Mouse (Mus musculus) gastrocnemius, adult 18-20 months (tissue): ENCODE results near the gene Gtf2h4. TPM values are rescaled to one million over a fixed set of nuclear protein-coding genes. Genes with fewer than 3 reads are reported as not detected.
A peak's percentile ranks its signal among the peaks of the same experiment; 100 is the strongest.

Experiments
- DNase-seq: peaks from one replicate; pipeline ENCODE4 v3.0.0; 2021; ENCODE audit warnings: low spot score
- total RNA-seq, 2 experiments: library from RNA; stranded (reverse); gene quantifications; 2 replicates each; pipeline ENCODE4 v1.2.3; 2021

The Gtf2h4 gene
- total RNA-seq, 2 experiments from 2014 or later: 17.7 to 18.9 TPM

DNA sequence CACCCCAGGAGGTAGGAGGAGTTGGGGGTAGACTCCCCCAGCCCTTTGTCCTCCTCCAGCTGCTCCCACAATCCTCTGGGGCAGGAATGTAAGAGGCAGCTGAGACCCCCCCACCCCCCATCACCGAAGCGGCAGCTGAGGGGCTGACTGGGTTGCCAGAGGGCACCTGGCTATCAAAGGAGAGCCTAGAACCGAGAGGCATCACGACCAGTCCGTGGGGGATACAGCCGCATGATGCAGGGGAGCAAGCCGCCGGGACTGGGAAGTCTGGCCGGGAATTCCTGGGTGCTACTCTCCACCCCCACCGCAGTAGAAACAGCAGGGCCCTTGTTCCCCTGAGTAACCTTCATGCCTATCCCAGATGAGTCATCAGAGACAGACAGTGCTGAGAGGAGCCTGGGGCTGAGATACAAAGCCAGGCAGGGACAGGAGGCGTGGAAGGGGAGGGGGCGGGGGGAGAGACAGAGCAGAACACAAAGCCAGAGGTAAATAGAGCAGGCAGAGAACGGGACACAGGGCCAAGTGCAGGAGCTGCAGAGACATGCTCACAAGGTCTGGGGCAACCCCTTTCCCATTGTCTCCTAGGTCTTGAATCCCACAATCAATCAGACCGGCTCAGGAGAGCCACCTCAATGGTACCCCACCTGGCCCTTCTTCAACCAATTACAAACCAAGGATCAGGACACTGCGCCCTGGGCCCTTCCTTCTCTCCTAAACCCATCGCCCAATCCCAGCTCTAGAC is 24.4 kb upstream of the Gtf2h4 start:
- no peak for DNase-seq

DNA sequence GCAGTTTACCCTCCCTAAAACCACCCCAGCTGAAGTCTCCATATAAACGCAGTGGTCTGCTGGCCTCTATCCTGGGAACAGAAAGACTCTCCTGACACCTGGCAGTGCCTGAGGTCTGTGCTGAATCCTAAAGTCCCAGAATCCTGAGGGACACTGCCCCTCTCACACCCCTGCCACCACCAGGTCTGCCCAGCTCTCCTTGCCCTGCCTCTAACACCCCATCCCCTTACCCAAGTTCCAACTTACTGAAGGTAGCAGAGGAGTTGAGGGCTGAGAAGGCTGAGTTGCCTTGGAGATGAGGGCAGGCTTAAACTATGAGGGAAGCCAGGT is 23.9 kb upstream of the Gtf2h4 start:
- no peak for DNase-seq

DNA sequence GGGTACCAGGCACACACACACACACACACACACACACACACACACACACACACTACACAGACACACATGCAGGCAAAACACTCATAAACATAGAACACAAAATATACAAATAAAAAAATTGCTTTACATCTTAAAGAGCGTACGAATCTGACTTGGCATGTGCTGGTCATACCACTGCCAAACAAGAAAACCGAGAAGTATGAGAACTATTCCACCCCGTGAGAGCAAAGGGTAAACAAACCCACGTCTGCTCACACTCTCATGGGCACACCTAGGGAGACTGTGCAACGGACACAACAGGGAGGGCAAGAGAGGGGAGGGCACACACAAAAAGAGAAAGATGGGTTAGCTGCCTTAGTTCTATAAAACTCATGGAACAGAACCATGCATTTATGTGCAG is 23.2 kb upstream of the Gtf2h4 start:
- no peak for DNase-seq

DNA sequence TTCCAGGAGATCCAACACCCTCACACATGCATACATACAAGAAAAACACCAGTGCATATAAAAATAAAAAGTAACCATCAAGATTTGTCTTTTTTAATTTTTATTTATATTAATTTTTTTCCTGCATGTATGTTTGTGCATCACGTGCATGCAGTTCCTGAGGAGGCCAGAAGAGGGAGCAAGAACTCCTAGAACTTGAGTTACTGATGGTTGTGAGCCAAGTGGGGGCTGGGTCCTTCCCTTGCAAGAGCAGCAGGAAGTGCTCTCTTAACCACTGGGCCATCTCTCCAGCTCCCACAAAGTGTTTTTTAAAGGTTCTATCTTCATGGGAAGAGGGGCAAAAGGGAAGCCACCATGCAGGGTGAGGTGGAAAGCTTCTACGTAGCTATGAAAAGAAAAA is 21.8 kb upstream of the Gtf2h4 start:
- no peak for DNase-seq

DNA sequence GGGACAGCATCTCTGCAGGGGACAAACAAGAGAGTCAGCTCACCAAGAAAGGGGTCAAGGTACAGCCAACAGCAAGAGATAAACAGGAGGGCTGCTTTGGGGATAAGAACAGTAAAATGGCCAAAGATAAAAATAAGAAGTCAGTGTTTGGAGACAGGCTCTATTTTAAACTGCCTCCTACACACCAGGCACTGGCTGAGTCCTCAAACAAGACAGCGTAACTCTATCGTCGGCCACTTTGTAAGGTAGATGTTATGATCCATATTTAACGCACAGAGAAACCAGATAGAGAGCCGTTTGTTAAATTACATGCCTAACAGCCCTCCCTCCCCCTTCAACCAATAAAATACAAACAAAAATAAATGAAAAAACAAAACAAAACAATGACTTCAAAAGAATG is 20.4 kb upstream of the Gtf2h4 start:
- no peak for DNase-seq

DNA sequence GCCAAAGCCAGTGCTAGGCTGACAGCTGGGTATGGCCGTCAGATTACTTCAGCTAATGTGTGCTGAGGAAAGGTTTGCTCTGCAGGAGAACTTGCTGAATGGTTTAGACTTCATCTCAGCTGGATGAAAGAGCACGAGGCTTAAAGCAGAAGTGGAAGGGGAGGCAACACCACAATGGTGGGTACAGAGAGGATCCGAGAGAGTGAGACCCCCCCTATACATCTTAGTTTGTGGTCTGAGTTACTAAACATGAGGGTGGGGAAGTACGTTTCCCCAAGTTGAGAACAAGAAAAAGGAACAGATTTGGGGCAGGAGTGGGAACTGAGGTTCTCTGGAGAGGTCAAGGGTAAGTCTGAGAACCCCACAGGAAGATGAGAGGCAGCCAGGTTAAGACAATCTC is 18.8 kb upstream of the Gtf2h4 start:
- no peak for DNase-seq

DNA sequence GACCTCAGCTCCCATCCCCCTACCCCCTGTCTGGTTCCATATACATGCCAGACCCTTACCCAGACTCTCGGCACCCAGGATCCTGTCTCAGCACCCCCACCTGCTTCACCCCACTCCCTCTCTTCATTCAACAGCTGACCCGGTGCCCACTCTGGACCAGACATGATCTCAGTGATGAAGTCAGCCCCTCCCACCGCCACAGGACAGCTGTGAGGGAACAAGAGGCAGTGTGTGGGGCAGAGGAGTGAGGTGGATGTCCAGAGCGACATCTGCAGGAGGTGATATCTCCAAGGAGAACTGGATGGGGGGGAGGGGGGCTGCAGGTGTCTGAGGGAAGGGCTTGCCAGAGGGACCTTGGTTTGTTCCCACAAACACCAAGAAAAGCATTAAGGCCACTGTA is 18.3 kb upstream of the Gtf2h4 start:
- no peak for DNase-seq

DNA sequence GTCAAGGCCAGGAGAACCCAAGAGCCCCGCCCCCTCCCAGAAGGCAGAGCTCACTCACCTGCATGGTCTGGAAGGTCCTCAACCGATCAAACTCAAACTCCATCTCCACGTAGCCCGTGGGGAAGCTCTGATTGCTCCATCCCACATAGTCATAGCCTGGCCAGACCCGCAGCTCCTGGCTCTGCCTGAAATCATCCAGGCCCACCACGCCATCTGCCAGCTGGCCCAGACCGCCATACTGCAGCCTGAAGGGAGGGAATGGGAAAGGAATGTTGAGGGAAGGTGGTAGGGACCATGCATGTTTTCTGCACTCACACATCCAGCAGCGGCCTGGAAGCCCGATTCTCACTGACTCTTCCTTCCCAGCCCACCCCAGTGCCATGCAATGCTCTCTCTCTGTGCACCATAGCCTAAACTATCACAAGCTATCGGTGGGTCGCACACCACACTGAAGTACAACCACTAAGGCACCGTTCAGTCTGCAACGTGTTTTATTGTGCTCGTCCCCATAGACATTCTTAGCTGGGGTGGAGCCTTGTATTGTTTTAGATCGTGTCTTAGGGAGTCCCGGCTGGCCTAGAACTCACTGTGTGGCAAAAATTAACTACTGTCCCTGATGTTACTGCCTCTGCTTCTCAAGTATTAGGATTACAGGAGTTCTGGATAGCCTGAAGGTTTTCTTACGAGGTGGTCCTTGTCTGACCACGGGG is 16.6 kb upstream of the Gtf2h4 start:
- no peak for DNase-seq

DNA sequence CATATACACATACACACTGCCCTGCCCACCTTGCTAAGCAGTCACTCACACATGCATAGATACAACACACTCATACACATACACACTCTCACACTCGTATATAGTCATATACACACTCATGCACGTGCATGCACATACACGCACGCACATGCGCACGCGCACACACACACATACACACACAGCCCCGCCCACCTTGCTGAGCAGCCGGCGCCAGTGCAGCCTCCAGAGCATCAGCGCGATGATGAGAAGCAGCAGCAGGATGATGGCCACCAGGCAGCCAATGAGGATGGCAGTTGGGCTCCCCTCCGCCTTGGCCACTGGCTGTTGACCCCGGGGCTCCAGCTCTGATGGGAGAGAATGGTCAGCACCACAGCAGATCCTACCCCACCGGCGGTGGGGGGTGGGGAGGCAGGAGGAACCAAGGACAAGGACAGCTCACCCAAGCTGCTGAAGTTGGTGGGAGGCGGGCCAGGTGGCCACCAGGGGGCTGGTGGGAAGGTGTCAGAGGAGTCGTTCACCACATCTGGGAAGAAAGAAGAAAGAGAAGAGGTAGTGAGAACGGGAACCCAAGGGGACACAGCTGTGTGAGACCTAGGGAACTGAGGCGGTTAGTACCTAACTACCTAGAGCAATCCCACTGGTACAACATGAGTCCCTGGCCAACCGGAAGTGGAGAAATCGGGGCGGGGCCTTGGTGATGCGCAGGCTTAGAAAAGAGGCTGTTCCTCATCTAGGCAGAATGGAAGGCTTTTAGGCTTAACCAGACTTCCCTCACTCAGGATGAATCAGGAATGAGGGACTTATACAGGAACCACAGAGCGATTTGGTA is 15.0 kb upstream of the Gtf2h4 start:
- no peak for DNase-seq

DNA sequence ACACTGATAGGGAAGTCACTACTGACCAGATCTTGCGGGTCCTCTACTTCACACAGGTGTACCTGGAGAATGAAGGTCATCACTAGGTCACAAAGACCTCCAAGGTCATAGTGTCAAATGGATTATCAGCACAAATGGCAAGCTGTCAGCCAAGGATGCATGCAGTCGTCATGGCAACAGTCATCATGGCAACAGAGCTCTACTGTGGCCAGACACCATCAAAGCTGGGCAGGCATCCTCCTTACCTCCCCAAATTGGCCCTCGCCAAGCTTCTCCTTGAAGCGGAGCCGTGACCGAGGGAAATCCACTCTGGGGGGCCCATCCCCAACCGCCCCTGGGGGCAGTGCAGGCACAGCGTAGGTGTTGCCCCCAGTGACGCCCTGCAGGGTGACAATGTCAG is 11.5 kb upstream of the Gtf2h4 start:
- DNase-seq: no peak

DNA sequence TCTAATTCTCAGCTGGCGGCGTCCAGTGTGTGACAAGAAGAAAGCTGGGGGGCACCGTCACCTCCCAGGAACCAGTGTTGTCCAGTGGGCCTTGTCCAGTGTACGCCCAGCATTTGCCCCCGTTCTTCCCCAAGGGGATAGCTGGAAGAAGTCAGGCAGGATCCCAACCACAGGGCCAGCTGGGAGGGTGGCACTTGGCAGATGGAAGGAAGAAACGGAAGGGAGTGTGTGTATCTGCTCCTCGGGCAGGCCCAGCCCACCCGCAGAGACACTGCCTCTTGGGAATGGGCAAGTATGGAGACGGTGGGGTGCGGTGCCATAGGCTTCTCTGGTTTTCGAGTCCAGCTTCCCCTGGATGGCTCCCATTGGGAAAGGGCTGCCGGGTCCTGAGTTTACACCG is 8.4 kb upstream of the Gtf2h4 start:
- DNase-seq: no peak

DNA sequence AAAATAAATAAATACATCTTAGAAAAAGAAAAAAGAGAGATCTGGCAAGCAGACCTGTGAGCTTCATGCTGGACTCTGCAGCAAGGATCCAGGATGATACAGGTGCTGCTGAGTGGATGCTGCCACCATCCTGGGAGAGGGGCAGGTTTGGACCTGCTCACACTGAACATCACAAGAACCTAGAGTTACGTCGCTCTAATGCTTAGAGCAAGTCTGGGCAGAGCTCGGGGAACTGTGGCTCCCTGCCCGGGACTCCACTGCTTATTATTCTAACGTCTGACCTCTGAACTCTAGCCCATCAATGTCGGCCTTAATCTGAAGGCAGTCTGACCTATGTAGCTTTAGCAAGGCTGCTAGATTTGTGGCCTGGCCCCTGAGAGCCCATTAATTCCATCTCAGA is 7.1 kb upstream of the Gtf2h4 start:
- no peak for DNase-seq

DNA sequence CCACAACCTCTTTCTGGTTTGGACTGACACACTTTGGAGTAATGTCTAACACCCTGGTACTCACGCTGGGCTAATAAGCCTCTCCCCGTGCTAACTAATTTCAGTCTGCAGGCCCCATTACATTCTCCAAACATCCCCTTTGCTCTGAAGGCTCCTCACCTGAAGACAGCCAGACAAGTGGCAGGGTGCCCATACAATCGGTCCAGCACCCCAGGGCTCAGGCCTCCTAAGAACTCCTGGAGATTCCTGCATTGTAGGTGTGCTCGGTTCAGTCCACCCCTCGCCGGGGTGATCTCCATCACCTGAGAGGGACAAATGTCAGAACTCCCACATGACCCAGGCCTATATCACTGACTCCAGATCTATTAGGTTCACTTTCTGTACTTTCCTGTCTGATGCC is 1.0 kb downstream of the Gtf2h4 start:
- no peak for DNase-seq

DNA sequence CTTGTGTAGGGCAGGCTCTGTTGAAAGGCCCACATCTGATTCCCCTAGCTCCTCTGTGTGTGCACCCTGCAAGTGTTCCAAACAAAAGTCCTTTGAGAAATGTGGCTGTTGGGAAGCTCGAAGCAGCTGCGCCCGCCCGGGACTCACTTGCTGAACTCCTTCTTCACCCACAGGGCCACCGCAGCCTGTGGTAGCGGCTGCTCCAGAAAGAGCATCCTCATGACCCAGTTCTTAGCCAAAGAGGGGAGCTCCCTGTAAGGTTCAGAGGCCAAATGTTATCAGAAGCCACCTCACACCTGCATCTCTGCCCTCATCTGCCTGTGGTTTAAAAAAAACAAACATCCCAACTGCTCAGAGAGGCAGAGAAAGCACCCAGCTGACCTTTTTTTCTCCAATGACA is 1.7 kb downstream of the Gtf2h4 start:
- DNase-seq: no peak

DNA sequence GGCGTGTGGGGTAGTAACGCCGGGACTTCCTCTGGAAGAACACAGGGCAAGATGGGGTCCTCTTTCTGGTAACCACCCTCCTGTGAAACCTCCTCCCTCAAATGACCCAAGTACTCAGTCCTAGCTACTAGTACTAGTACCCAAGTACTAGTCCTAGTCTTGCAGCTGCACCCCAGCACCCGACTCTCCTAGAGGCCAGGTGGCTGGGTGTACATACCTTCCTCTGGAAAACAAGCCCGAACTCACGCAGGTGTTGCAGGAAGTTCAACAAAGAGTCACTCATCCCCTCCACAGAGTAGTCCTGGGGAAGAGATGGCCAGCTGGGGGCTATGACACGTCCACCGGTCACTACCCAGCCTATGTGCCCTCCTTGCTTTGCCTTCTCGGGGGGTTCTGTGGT is 3.8 kb downstream of the Gtf2h4 start:
- no peak for DNase-seq

DNA sequence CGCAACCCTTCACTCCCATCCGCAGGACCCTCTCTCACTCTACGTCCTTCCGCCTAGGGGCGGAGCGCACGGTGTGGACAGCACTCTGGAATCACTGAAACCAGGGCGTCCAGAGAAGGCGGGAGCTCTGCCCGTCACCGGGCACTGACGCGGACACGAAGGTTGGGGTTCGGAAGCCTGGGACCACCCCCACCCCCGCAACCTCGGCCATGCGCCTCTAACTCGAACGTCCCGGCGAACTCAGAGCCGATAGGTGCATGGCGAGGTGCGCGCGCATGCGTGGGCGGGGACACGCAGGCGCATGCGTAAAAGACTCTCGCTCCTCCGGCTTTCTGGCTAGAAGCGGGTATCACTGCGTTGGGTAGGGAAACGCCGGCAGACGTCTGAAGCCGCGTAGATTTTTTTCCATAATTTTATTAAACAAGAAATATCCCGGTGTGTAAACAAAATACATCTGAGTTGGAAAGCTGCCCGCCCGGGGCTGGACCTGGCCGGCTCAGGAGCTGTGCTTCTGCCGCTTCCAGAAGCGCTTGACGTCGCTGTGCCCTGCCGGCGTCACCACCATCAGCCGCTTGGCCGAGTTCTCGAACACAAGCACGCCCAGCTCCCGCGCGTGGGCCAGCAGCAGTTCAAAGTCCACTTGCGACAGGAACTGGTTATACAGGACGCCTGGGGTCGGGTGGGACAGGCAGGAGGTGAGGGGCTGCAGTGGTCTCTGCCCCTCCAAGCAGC is 6.0 kb downstream of the Gtf2h4 start, which contains the start of gene Vars2:
Gene Vars2 (minus strand): TSS at position 259 of the 732 bp plus-strand sequence.
- DNase-seq: peak; percentile 95

DNA sequence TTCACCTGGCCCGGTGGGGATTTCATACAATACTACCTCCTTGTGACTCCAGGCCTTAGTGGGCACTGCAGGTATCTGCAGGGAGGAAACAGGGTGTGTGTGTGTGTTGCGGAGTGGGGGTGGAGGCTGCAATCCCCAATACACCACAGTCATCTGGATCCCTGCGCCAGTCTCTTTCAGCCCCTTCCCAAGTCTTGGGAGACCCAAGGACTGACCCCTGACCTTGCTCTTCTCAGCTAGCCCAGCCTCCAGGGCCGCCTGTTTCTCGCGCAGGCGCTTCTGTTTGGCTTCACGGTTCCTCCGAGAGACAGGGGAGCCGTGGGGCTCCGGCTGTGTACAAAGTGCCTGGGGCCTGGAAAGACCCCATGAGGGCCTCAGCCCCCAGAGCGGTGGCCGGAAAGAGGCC is 6.7 kb downstream of the Gtf2h4 start:
- no peak for DNase-seq

DNA sequence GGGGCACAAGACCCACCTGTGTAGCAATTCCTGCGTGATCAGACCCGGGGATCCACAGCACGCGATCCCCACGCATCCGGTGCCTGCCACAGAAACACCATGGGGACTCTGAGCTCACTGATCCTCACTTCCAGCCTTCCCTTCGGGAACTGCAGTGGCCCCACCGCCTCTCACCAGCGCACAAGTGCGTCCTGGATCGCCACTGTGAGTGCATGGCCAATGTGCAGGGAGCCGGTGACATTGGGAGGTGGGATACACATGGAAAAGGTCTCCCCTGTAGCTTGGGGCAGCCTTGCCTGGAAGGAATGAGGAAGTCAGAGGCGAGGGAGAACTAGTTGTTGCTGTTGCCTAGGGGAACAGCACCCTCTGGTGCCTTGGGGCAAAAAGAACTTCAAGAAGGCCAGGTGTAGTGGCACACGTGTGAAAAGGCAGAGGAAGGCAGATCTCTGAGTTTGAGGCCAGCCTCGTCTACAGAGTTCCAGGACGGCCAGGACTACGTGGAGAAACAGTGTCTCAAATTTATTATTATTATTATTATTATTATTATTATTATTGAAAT is 7.5 kb downstream of the Gtf2h4 start:
- no peak for DNase-seq

DNA sequence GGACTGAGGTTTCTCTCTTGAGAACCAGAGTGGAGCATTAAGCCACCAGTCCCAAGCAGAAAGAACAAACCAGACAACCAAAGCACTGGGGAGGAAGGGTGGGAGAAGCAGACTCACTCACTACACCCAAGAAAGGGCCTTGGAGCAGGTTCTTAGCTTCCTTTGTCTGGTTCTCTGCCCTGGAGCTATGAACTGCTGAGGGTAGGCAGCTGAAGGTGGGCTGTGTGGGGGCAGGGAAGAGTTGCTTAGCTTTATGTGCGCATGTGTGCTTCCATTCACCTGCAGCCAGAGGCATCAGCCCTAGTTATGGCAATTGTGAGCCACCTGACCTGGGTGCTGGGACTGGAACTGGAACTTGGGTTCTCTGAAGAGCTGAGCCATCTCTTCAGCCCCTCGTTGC is 20.5 kb downstream of the Gtf2h4 start:
- DNase-seq: no peak

DNA sequence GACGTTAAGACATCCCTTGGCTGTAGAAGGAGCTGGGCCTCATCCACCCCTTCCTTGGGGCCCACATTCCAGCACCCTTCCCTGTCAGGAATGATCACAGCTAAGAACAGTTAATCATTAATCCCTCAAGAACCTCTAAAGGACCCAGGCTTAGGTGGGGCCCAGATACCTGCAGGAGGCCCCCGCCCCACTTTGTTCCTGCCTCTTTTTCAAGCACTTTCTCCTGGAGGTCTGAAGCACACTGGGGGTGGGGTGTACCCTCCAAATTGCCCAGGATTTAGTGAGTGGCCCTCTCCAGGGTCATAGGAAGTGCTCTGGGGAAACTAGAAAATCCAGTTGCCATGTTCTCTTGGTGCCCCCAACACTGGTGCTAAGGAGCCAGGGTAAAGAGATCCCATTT is 24.1 kb downstream of the Gtf2h4 start:
- DNase-seq: no peak

DNA sequence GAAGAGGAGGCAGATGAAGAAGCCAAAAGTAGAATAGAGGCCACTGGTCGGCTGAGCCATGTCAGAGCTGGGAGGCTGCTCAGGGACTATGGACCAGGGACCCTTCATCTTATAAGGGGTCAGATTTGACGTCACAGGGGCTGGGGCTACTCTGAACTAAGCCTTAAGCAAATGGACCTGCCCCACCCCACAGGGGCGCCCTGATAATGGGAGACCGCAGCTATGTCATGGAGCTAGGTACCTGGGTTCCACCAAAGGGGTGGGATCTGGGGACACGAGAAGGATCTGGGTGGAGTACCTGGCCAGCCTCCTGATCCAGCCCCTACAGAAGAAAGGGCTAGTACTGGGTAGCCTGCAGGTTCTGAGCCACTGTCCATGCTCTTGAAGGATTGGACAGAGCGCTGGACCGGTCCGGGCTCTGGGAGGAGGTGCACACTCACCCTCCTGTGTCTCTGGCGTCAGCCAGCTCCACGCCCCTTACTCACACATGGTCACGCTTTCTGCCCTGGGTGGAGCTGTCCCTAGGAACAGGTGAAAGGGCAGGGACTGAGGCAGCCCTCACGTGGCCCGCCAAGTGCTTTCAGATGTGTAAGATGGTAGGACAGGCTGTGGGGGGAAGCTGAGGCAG is 29.8 kb downstream of the Gtf2h4 start, which contains the start of gene Mucl3:
Gene Mucl3 (minus strand): TSS at position 87 of the 628 bp plus-strand sequence.
- DNase-seq: no peak
